Mouse (Mus musculus) heart, postnatal 0 days (tissue): ENCODE results near the gene Alkbh6. TPM values are rescaled to one million over a fixed set of nuclear protein-coding genes. Genes with fewer than 3 reads are reported as not detected.

Experiments
- ATAC-seq: fragments of 200-750 bp; cut with Nextera tagmentation; 2 replicates; pipeline ENCODE4 v1.8.0; 2017; ENCODE audit warnings: low read depth, moderate number of reproducible peaks, moderate library complexity; ENCODE audit not compliant: insufficient read depth
- DNase-seq: peaks from one replicate; pipeline ENCODE4 v3.0.0-alpha.2; 2016; ENCODE audit warnings: low spot score
- H3K27ac ChIP-seq: fragments of 300-500 bp; sonication (generic); 2 replicates; pipeline ENCODE4 v1.5.1; 2014; ENCODE audit warnings: low read depth, mild to moderate bottlenecking
- H3K27me3 ChIP-seq: fragments of 300-500 bp; sonication (generic); 2 replicates; pipeline ENCODE4 v1.6.1; 2014; ENCODE audit warnings: low read length, mixed read lengths; ENCODE audit not compliant: control insufficient read depth, insufficient read depth
- H3K36me3 ChIP-seq: fragments of 300-500 bp; sonication (generic); replicated peaks from 2 replicates; pipeline ENCODE4 v1.6.1; 2014; ENCODE audit warnings: low read length, mixed read lengths; ENCODE audit not compliant: control insufficient read depth, insufficient read depth
- H3K4me1 ChIP-seq: fragments of 300-500 bp; sonication (generic); 2 replicates; pipeline ENCODE4 v1.6.1; 2014; ENCODE audit warnings: antibody characterized with exemption; ENCODE audit not compliant: control insufficient read depth, insufficient read depth
- H3K4me2 ChIP-seq: fragments of 300-500 bp; sonication (generic); 2 replicates; pipeline ENCODE4 v1.6.1; 2014; ENCODE audit warnings: low read depth, mild to moderate bottlenecking, low read length, moderate library complexity
- H3K4me3 ChIP-seq: fragments of 300-500 bp; sonication (generic); 2 replicates; pipeline ENCODE4 v1.5.1; 2014; ENCODE audit warnings: low read depth, low read length
- H3K9ac ChIP-seq: fragments of 300-500 bp; sonication (generic); replicated peaks from 2 replicates; pipeline ENCODE4 v1.6.1; 2014; ENCODE audit warnings: low read depth, low read length, mixed read lengths
- H3K9me3 ChIP-seq: fragments of 300-500 bp; sonication (generic); replicated peaks from 2 replicates; pipeline ENCODE4 v1.6.1; 2016; ENCODE audit warnings: low read length; ENCODE audit not compliant: control insufficient read depth
- CTCF ChIP-seq: IDR thresholded peaks from 2 replicates; pipeline ENCODE4 v1.5.1; 2016; ENCODE audit warnings: antibody characterized with exemption, control low read depth, low read depth
- EP300 ChIP-seq: IDR thresholded peaks from 2 replicates; pipeline ENCODE4 v1.6.1; 2016; ENCODE audit warnings: antibody characterized with exemption, low read depth
- WGBS: fragments of 180-500 bp; shearing (Covaris S2); extraction: QIAGEN DNeasy Blood & Tissue Kit; methylation state at CpG from one replicate; pipeline ENCODE4 v1.1.7; 2014; 5-methylcytosine and 5-hydroxymethylcytosine counted together
- polyA plus RNA-seq: library from polyadenylated mRNA; unstranded; fragments of >200 nt; fragmentation: Nextera tagmentation; extraction: Ambion mirVana; gene quantifications from 2 replicates; pipeline ENCODE4 v1.2.1, GENCODE M21; 2015
- total RNA-seq: library from RNA; depleted of rRNA; stranded (reverse); fragments of >200 nt; gene quantifications from 2 replicates; pipeline ENCODE4 v1.2.3, GENCODE M21; 2014; ENCODE audit warnings: low replicate concordance; rRNA removed

The Alkbh6 gene
- total and polyA plus RNA-seq, 2 experiments from 2014 or later: 40.0 to 63.5 TPM

- H3K9me3 ChIP-seq: no peaks in the 10 kb centered on the region
- WGBS: 72% methylated on average over 7 of the region's 7 CpGs
- no peaks in the 10 kb centered on the region for H3K4me1 ChIP-seq
- no peak for ATAC-seq
- peaks cover 7% of the 10 kb centered on the region; the same call in 1 of the 2 replicates for H3K27me3 ChIP-seq
- H3K9ac ChIP-seq: no peak overlapping the region
- H3K36me3 ChIP-seq: no peaks in the 10 kb centered on the region
- no peak overlapping the region for H3K27ac ChIP-seq
- H3K4me2 ChIP-seq: no peak overlapping the region
- no peak for DNase-seq
- no peak overlapping the region for H3K4me3 ChIP-seq
- TF ChIP-seq EP300: no peak
- no peak for TF ChIP-seq CTCF
Measured at GRCm38 (mm10) chr7:30358378-30359186, 50.1 kb downstream of the Alkbh6 start.

GRCm38 (mm10) chr7:30359276-30359865 lies 50.9 kb downstream of the Alkbh6 start:
- Histone ChIP-seq H3K36me3 (no peaks in the 10 kb centered on the region), H3K27me3 (peaks cover 15% of the 10 kb centered on the region; the same call in 1 of the 2 replicates), H3K27ac (no peak overlapping the region), H3K4me3 (no peak overlapping the region), H3K4me1 (no peaks in the 10 kb centered on the region), H3K9me3 (no peaks in the 10 kb centered on the region), H3K4me2 (no peak overlapping the region), H3K9ac (no peak overlapping the region)
- ATAC-seq (no peak), DNase-seq (no peak)
- WGBS: 83% methylated on average over 31 of the region's 31 CpGs
- TF ChIP-seq CTCF: no peak

GRCm38 (mm10) chr7:30360028-30360427 lies 51.5 kb downstream of the Alkbh6 start:
- TF ChIP-seq CTCF (no peak), EP300 (no peak)
- Histone ChIP-seq H3K4me2 (no peak overlapping the region), H3K4me3 (no peak overlapping the region), H3K36me3 (no peaks in the 10 kb centered on the region), H3K4me1 (no peaks in the 10 kb centered on the region), H3K27me3 (peaks cover 15% of the 10 kb centered on the region; the same call in 1 of the 2 replicates), H3K27ac (no peak overlapping the region), H3K9ac (no peak overlapping the region), H3K9me3 (no peaks in the 10 kb centered on the region)
- ATAC-seq: no peak
- no peak for DNase-seq
- WGBS: 87% methylated on average over 17 of the region's 17 CpGs

- Histone ChIP-seq H3K36me3 (no peaks in the 10 kb centered on the region), H3K4me3 (peak within 1 kb of the TSS; percentile 72), H3K9me3 (no peaks in the 10 kb centered on the region), H3K27ac (no peak within 1 kb of the TSS), H3K4me2 (peak within 1 kb of the TSS; percentile 93), H3K9ac (peak within 1 kb of the TSS; percentile 62), H3K27me3 (peaks cover 17% of the 10 kb centered on the region; the same call in 1 of the 2 replicates), H3K4me1 (no peaks in the 10 kb centered on the region)
- under 1% methylated on average over 50 of the region's 55 CpGs for WGBS
- no peak for DNase-seq
- TF ChIP-seq CTCF (no peak), EP300 (no peak)
- ATAC-seq: peak; percentile 33; the same call in 1 of the 2 replicates
Measured at GRCm38 (mm10) chr7:30362652-30363343, 54.3 kb downstream of the Alkbh6 start, which contains the start of gene Lrfn3. Lrfn3 (minus strand) TSS chr7:30362772.

GRCm38 (mm10) chr7:30363344-30363738 lies 54.8 kb downstream of the Alkbh6 start:
- no peak for DNase-seq
- WGBS: 61% methylated on average over 6 of the region's 6 CpGs

More at GRCm38 (mm10) chr7:30363344-30363738, 54.8 kb downstream of the Alkbh6 start:
- Histone ChIP-seq H3K27ac (no peak overlapping the region), H3K27me3 (peaks cover 17% of the 10 kb centered on the region; the same call in 1 of the 2 replicates), H3K9me3 (no peaks in the 10 kb centered on the region), H3K36me3 (no peaks in the 10 kb centered on the region), H3K4me1 (no peaks in the 10 kb centered on the region), H3K4me2 (peak overlapping the region; percentile 93), H3K4me3 (peak overlapping the region; percentile 72), H3K9ac (peak overlapping the region; percentile 62)
- TF ChIP-seq CTCF (no peak), EP300 (no peak)
- ATAC-seq: no peak

Other genes starting within 250 kb of the Alkbh6 start
- 0.08 and 0.54 TPM in 2 replicates for gene Zfp82, start 235.8 kb upstream of the Alkbh6 start, total RNA-seq
- gene Zfp82, start 235.8 kb upstream of the Alkbh6 start, polyA plus RNA-seq: 1.9 and 2.4 TPM in 2 replicates
- gene Gm26920, start 218.3 kb upstream of the Alkbh6 start, total RNA-seq: not detected in 2 replicates
- gene Gm26920, start 218.3 kb upstream of the Alkbh6 start, polyA plus RNA-seq: 0.18 TPM in 1 of 2 replicates, not detected in the other
- not detected in 2 replicates for gene Zfp566, start 218.2 kb upstream of the Alkbh6 start, total RNA-seq
- gene Zfp566, start 218.2 kb upstream of the Alkbh6 start, polyA plus RNA-seq: 4.1 and 4.6 TPM in 2 replicates
- gene Zfp260, start 213.9 kb upstream of the Alkbh6 start, total RNA-seq: 33.1 and 54.8 TPM in 2 replicates
- gene Zfp260, start 213.9 kb upstream of the Alkbh6 start, polyA plus RNA-seq: 54.6 and 57.9 TPM in 2 replicates
- gene Zfp382, start 186.8 kb upstream of the Alkbh6 start, total RNA-seq: 2.6 and 4.5 TPM in 2 replicates
- gene Zfp382, start 186.8 kb upstream of the Alkbh6 start, polyA plus RNA-seq: 3.8 and 4.6 TPM in 2 replicates
- gene Zfp146, start 139.0 kb upstream of the Alkbh6 start, total RNA-seq: 18.6 and 29.7 TPM in 2 replicates
- gene Zfp146, start 139.0 kb upstream of the Alkbh6 start, polyA plus RNA-seq: 4.4 and 5.7 TPM in 2 replicates
- gene Cox7a1, start 124.6 kb upstream of the Alkbh6 start, total RNA-seq: 516 and 816 TPM in 2 replicates
- gene Cox7a1, start 124.6 kb upstream of the Alkbh6 start, polyA plus RNA-seq: 1,339 and 1,426 TPM in 2 replicates
- 356 and 427 TPM in 2 replicates for gene Capns1, start 109.9 kb upstream of the Alkbh6 start, total RNA-seq
- 84.4 and 88.5 TPM in 2 replicates for gene Capns1, start 109.9 kb upstream of the Alkbh6 start, polyA plus RNA-seq
- 105 and 799 TPM in 2 replicates for gene Polr2i, start 76.8 kb upstream of the Alkbh6 start, total RNA-seq
- 109 and 112 TPM in 2 replicates for gene Polr2i, start 76.8 kb upstream of the Alkbh6 start, polyA plus RNA-seq
- 40.0 and 80.7 TPM in 2 replicates for gene Tbcb, start 76.4 kb upstream of the Alkbh6 start, total RNA-seq
- gene Tbcb, start 76.4 kb upstream of the Alkbh6 start, polyA plus RNA-seq: 131 and 137 TPM in 2 replicates
- not detected in 2 replicates for gene Ovol3, start 73.0 kb upstream of the Alkbh6 start, total RNA-seq
- gene Ovol3, start 73.0 kb upstream of the Alkbh6 start, polyA plus RNA-seq: not detected in 2 replicates
- gene Thap8, start 28.6 kb upstream of the Alkbh6 start, total RNA-seq: not detected in 2 replicates
- 0.33 and 0.41 TPM in 2 replicates for gene Thap8, start 28.6 kb upstream of the Alkbh6 start, polyA plus RNA-seq
- gene Wdr62, start 28.3 kb upstream of the Alkbh6 start, total RNA-seq: 3.4 and 5.2 TPM in 2 replicates
- gene Wdr62, start 28.3 kb upstream of the Alkbh6 start, polyA plus RNA-seq: 2.6 and 3.2 TPM in 2 replicates
- 4.3 and 22.4 TPM in 2 replicates for gene Clip3, start 17.0 kb upstream of the Alkbh6 start, total RNA-seq
- gene Clip3, start 17.0 kb upstream of the Alkbh6 start, polyA plus RNA-seq: 3.1 and 3.5 TPM in 2 replicates
- gene Syne4, start 6.1 kb downstream of the Alkbh6 start, total RNA-seq: 0.34 and 1.1 TPM in 2 replicates
- gene Syne4, start 6.1 kb downstream of the Alkbh6 start, polyA plus RNA-seq: 1.6 TPM in 2 replicates
- 0.46 and 0.77 TPM in 2 replicates for gene E130208F15Rik, start 13.0 kb downstream of the Alkbh6 start, total RNA-seq
- gene E130208F15Rik, start 13.0 kb downstream of the Alkbh6 start, polyA plus RNA-seq: 2.6 and 3.1 TPM in 2 replicates
- 15.8 and 16.5 TPM in 2 replicates for gene Sdhaf1, start 15.2 kb downstream of the Alkbh6 start, total RNA-seq
- 23.2 and 23.3 TPM in 2 replicates for gene Sdhaf1, start 15.2 kb downstream of the Alkbh6 start, polyA plus RNA-seq
- 3.6 and 5.4 TPM in 2 replicates for gene Lrfn3, start 54.1 kb downstream of the Alkbh6 start, total RNA-seq
- gene Lrfn3, start 54.1 kb downstream of the Alkbh6 start, polyA plus RNA-seq: 0.40 and 0.69 TPM in 2 replicates
- 15.2 and 31.2 TPM in 2 replicates for gene Tyrobp, start 105.0 kb downstream of the Alkbh6 start, total RNA-seq
- gene Tyrobp, start 105.0 kb downstream of the Alkbh6 start, polyA plus RNA-seq: 30.4 and 35.8 TPM in 2 replicates
- gene Hcst, start 111.1 kb downstream of the Alkbh6 start, total RNA-seq: not detected in 2 replicates
- gene Hcst, start 111.1 kb downstream of the Alkbh6 start, polyA plus RNA-seq: 1.1 and 1.4 TPM in 2 replicates
- 0.19 and 5.0 TPM in 2 replicates for gene Nfkbid, start 113.0 kb downstream of the Alkbh6 start, total RNA-seq
- gene Nfkbid, start 113.0 kb downstream of the Alkbh6 start, polyA plus RNA-seq: 0.38 and 0.44 TPM in 2 replicates
- 3.6 and 11.4 TPM in 2 replicates for gene Aplp1, start 136.8 kb downstream of the Alkbh6 start, total RNA-seq
- 4.2 and 5.2 TPM in 2 replicates for gene Aplp1, start 136.8 kb downstream of the Alkbh6 start, polyA plus RNA-seq
- gene Kirrel2, start 149.0 kb downstream of the Alkbh6 start, total RNA-seq: not detected in 2 replicates
- gene Kirrel2, start 149.0 kb downstream of the Alkbh6 start, polyA plus RNA-seq: 0.15 TPM in 1 of 2 replicates, not detected in the other
- not detected in 2 replicates for gene Nphs1, start 149.6 kb downstream of the Alkbh6 start, total RNA-seq
- 0.05 TPM in 1 of 2 replicates, not detected in the other for gene Nphs1, start 149.6 kb downstream of the Alkbh6 start, polyA plus RNA-seq
- gene Prodh2, start 184.9 kb downstream of the Alkbh6 start, total RNA-seq: not detected in 2 replicates
- gene Prodh2, start 184.9 kb downstream of the Alkbh6 start, polyA plus RNA-seq: not detected in 2 replicates
- gene Arhgap33, start 226.3 kb downstream of the Alkbh6 start, total RNA-seq: 0.31 and 4.3 TPM in 2 replicates
- 0.80 and 1.0 TPM in 2 replicates for gene Arhgap33, start 226.3 kb downstream of the Alkbh6 start, polyA plus RNA-seq
- gene Hspb6, start 243.5 kb downstream of the Alkbh6 start, total RNA-seq: 72.0 and 93.3 TPM in 2 replicates
- gene Hspb6, start 243.5 kb downstream of the Alkbh6 start, polyA plus RNA-seq: 339 and 340 TPM in 2 replicates
- gene Proser3, start 243.6 kb downstream of the Alkbh6 start, total RNA-seq: 6.5 and 7.1 TPM in 2 replicates
- 2.5 and 3.2 TPM in 2 replicates for gene Proser3, start 243.6 kb downstream of the Alkbh6 start, polyA plus RNA-seq